Mouse (Mus musculus) ES-Bruce4 (cell line): ENCODE data around the gene Hs3st3a1.

Experiments used
- CTCF ChIP-seq: IDR thresholded peaks from one replicate; pipeline ENCODE4 v1.8.1; 2011; ENCODE audit warnings: low read depth, low read length
- EP300 ChIP-seq: IDR thresholded peaks from 2 replicates; pipeline ENCODE4 v1.6.1; 2011; ENCODE audit warnings: low read depth, low read length; ENCODE audit not compliant: insufficient read depth
- POLR2A ChIP-seq: IDR thresholded peaks from one replicate; pipeline ENCODE4 v1.8.1; 2011; ENCODE audit warnings: low read length; ENCODE audit not compliant: insufficient read depth

DNA sequence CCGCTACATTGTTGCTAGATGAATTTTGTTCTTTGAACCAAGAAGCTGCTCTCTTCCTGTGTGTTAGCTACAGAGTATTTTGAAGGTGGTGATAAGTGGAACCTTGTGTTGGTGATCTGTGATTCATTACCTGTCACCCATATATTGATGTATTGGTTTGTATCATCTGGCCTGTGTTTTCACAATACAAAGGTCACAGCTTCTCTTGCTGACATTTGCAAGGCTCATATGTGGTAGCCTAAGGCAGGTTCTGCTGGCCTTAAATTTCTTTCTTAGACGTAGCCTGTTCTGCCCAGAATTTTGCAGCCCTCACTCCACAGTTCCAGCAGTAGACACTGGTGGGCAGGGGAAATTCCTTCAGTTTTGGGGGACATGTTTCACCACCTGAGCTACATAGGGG lies 125.3 kb downstream of the Hs3st3a1 start:
- TF ChIP-seq POLR2A (no peak), EP300 (no peak), CTCF (no peak)
